Mouse (Mus musculus) cerebellum, postnatal 25 days (tissue): ENCODE measurements around the gene Aldh3a1.
A peak's percentile ranks its signal among the peaks of the same experiment; 100 is the strongest.

Experiments
- DNase-seq, 2 experiments: peaks; one replicate each; pipeline ENCODE4 v3.0.0; 2021; ENCODE audit warnings: mixed read lengths in 2 of 2

Gene Aldh3a1

DNA sequence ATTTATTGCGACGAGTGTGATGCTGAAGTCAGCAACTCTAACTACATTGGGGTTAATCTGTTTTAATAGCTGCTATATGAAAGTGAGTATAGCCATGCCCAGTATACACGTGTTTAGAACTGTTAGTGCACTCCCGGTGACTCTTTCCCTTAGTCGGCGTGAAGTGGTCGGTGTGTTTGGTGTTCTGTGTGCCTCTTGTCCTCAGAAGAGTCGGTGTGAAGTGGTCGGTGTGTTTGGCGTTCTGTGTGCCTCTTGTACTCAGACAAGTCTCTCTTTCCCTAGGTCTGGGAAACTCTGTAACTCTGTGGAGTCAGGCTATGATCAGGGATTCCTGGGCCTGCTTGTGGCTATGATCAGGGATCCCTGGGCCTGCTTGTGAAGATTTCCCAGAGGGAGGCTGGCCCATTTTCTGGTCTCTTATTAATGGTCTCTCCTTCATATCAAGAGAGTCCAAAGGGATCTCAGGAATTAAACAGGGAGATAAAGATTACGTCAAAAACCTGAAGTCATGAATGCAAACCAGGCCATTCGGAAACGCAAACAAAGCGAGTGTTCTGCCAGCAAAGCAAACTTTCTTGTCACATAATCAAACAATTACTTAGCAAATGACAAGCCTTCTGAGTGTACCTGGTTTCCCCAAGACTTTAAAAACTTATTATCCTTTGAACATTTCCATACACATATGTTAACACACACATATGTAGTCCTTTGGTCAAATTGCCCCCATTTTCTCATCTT is 10.6 kb upstream of the Aldh3a1 start:
- no peak for DNase-seq

DNA sequence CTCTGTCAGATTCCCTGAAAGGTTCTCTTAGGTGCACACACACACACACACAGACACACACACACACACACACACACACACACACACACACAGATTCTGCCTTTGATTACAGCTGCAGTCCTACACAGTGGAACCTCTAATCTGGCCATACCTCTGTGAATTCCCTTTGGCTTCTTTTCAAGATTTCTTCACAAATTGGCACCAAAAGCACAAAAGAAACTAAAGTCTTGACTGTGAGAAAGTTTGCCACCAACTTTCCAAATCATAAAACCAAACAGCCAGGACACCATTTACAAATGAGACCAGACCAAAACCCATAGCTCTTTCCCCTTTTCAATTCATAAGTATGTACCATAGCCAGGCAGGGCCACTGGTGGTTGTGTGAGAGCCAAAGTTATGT is 9.4 kb upstream of the Aldh3a1 start:
- no peak for DNase-seq

- DNase-seq: no peak
Observed at GRCm38 (mm10) chr11:61199620-61200362, 7.5 kb upstream of the Aldh3a1 start.

DNA sequence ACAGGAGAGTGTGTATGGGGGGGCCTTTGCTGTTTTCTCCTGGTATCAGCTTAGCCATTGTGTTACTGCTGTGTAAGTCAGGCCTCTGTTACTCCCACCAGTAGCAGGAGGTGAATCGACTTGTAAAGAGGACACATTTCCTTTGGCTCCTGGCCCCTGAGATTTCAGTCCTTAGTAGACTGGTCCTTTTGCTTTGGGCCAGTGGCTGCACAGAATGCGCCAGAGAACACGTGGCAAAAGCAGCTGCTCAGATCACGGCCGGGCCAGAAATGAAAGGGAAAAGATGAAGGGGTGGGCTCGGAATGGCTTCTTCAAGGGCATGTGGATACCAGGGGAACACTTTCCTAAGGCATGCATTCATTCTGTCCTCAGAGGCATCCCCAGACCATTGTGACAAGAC is 5.2 kb upstream of the Aldh3a1 start:
- no peak for DNase-seq

DNA sequence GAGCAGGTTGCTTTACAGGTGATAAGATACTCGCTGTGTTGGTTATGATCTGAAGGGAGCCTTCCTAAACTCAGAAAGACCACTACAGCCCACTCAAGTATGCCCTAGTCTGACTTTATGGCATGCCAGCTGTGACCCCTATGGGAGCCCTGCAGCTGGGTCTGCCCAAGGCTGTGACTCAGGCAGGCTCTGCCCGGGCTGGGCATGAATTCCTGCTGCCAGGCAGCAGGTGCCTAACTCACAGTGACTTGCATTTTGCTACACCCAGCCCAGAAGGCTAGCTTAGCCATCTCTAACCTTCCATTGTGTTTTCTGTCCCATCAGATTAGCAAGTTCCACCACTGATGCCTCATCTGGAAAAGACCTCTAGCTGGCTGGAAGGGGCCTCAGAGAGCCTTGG is 4.5 kb upstream of the Aldh3a1 start:
- DNase-seq: no peak

DNA sequence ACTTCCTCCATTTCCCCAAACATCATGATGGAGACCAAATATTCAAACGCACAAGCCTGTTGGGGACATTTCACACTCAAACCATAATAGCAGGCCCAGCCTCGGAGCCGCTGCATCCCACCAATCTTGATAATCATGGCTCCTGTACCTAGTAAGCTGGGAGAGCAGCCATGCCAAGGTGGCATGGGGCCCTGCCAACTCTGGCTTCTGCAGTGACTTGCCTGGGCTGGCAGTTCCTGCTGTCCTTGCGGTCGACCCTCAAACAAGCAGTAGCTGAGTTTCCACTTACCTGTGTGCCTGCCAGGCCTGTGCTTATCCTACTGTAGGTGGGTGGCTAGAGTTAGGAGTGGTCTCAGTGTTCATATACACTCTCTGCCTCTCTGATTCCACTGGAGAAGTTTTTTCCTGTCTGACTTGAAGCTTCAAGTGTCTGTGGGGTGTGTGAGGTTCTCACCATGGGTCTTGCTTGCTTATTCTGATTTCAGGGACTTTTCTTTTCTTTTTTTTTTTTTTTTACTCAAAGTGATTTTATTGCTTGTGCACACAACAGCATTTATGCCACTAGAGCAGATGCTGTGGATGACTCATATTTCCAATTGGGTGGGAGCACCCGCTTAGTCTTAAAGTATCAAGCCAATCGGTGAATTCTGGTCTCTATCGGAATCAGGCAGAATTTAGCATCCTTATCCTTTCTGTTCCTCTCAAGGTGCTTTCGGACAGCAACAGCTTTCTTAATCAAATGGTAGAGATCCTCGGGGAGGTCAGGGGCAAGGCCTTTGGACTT is 2.0 kb upstream of the Aldh3a1 start:
- DNase-seq: peak; percentile 54 to 71

GRCm38 (mm10) chr11:61206136-61206535 is 1.2 kb upstream of the Aldh3a1 start:
- no peak for DNase-seq

- no peak for DNase-seq
Observed at GRCm38 (mm10) chr11:61208316-61208715, 979 bp downstream of the Aldh3a1 start.

GRCm38 (mm10) chr11:61212102-61212501 is 4.8 kb downstream of the Aldh3a1 start:
- peak in 1 of 2 experiments; percentile 57 for DNase-seq

DNA sequence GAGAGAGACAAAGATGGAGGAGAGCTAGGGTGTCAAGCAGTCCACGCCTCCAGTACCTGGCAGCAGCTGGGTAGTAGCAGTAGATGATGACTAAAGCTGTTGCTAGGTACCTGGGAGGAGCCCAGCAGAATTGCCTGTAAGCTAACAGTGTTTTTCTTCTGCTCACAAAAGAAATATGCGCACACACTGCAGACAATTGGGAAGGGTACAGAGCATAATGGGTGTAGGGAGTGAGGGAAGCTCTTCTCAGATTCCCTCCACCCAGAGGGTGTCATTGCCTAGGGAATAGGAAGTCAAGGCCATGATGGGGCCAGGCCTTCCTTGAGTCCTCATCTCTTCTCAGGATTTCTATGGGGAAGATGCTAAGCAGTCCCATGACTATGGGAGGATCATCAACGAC is 8.6 kb downstream of the Aldh3a1 start:
- no peak for DNase-seq

DNA sequence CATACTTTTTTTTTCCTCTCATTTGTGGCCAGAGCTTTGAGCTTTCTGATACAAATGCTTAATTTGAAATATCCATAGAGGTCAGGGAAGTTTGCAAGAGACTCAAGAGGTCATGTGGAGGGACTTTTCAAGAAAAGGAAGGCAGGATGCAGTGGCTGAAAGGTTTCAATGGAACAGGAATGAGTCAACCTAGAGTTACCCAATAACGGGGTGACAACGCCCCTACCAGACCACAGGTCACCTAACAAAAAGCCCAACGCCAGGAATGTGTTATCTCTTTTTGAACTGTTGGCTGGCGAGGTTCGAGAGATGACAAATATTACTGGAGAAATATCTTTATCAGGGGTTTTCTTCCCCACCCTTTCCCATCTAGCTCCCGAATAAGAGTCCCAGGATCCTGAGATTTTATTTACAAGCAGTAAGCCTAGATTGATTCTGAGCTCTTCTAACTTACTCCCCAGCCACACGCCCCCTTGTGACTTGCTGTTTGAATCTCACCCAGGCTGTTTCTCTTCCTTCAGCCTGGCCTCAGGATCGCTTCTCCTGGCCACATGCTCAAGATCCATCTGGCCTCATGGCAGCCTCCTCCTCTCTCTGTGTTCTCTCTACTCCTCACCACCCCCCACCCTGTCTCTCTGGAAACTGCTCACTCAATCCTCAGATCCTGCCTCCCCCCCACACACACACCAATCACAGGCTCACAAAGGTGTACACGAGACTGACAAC is 13.0 kb downstream of the Aldh3a1 start:
- peak; percentile 56 to 66 for DNase-seq

DNA sequence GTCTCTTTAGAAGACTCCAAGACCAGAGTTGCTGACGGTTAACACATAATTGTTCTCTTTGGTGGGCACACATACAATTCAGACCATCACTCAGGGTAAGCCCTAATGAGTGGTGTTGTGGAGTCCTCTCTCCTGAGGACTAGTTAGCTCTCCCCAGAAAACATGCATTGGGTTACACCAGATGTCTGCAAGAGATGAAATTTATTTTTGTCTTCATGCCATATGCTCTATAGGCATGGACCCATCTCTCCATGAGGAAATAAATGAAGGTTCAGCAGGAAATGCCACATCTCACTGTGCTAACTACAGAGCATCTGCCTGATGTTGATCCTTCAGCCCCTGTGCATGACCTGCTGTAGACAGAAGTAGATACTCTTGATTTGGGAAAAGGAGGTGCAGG is 14.7 kb downstream of the Aldh3a1 start:
- DNase-seq: no peak

GRCm38 (mm10) chr11:61222971-61223745 is 15.8 kb downstream of the Aldh3a1 start:
- no peak for DNase-seq

DNA sequence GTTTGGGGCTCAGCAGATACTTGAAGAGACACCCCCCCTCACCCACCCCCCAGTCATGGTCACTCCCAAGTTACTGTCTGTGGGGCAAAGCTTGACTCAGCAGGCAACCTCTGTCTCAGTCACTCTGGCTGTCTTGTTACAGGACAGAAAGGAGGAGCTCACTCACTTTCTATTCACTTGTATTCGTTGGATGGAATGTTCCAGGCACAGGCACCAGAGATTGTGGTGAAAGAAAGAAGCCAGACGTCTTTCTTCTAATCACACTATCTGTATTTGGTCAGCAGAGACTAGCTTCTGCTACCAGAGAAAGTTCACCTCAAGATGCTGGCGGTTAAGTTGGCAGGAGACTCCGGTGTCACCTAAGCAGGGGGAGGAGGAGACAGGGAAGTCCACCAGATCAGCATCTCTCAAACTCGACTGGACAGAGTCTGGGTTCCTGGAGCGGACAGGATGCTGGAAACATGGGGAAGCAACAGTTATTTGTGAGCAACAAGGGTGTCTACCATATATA is 17.0 kb downstream of the Aldh3a1 start:
- no peak for DNase-seq

DNA sequence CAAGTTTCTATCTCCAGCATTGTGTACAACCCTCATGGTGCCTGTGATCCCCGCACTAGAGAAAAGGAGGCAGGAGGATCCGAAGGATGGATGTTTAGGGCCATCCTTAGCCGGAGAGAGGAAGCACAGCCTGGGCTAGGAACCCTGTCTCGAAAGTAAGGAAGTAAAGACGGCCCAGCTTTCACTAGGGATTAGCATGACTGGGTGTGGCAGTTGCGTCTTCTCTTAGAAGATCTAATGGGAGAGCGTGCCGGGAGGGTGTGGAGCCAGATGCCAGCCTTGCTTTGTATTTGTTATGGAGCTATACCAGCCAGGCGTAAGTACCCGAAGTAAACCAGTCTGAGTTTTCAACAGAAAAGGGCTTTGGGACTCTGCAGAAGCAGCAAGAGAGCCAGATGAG is 17.6 kb downstream of the Aldh3a1 start:
- DNase-seq: no peak

GRCm38 (mm10) chr11:61225511-61225910 is 18.2 kb downstream of the Aldh3a1 start:
- DNase-seq: peak in 1 of 2 experiments; percentile 39

- peak; percentile 94 to 95 for DNase-seq
Observed at GRCm38 (mm10) chr11:61225941-61226412, 18.6 kb downstream of the Aldh3a1 start.

DNA sequence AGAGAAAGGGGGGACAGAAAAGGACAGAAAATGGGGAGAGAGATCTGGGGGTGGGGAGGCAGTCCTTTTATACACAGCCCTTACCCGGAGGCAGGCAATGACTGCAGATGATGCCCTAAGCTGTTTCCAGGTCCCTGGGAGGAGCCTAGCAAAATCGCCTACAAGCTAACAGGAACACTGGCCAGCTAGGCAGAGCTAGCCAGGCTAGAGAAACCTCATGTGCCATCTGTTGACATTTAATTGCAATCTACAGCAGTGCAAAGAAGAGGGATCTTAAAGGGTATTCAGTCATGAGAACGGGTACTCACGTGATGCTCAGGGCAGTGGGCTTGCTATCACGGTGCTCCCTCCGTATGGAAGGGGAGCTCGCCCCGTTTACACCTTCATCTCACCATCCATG is 20.5 kb downstream of the Aldh3a1 start:
- DNase-seq: peak; percentile 76 to 79

GRCm38 (mm10) chr11:61228406-61228805 is 21.1 kb downstream of the Aldh3a1 start:
- DNase-seq: peak; percentile 32 to 50

- peak; percentile 70 to 74 for DNase-seq
Observed at GRCm38 (mm10) chr11:61231329-61231728, 24.0 kb downstream of the Aldh3a1 start.

DNA sequence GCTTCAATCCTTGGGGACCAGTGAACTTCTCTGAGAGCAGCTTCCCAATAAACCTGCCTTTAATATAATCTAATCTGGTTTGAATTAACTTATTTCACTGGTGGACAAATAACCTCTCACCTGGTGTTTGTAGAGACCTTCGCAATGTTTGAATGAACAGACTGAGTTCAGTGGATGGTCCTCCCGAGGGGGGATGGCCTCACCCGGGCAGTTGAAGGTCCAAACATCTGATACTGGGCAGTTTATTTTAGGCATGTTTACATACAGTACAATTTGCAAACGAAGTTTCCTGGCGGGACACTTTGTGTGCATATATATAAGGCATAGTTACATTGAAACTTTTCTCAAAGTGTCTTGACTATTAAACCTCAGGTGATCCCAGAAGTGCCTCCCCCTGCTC is 26.8 kb downstream of the Aldh3a1 start:
- DNase-seq: no peak

DNA sequence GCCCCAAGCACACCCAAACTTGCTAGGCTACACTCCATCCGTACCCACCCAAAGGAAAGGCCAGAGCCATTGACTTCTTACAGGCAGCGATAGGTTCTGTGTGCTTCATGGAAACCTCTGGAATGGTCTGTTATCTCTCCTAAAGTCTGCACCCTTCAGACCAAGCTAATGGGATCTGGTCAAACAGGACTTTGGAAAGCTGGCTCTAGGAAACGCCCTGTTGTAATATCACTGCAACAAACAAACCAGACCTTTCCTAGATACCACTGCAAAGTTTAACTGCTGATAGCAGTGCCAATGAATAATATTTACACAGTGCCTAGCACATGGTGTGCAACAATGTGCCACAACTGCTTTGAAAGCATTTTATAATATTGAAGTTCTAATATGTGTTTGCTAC is 28.7 kb downstream of the Aldh3a1 start:
- no peak for DNase-seq
